Mouse (Mus musculus): ENCODE results near the gene Scgb1c1. TPM values are rescaled to one million over a fixed set of nuclear protein-coding genes. Genes with fewer than 3 reads are reported as not detected.
"Not testable (repeated sequence)": the region's sequence is repeated elsewhere in the genome, so short reads cannot be mapped to it uniquely, and the experiment has no call there.

Gene Scgb1c1
- polyA plus RNA-seq, 1 experiment from 2014 or later: not detected

DNA sequence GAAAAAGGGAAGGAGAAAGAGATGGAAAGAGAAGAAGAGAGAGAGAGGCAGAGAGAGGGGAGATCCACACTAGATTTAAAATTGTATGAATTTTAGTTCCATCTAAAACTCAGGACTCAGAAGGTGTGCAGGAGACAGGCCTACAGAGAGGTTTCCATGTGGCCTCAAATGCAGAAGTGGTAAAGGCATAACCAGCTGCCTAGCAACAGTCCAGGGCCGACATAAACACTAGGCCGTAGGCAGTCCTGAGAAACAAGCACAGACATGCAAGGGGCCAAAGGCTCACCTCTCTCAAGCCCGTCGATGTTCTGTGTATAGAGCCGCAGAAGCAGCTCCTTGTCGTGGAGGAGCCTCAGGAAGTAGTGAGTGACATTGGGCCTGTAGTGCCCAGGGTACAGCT is 32.0 kb downstream of the Scgb1c1 start:
- ATAC-seq (ENCODE audit: low FRiP score, low TSS enrichment): no peak

DNA sequence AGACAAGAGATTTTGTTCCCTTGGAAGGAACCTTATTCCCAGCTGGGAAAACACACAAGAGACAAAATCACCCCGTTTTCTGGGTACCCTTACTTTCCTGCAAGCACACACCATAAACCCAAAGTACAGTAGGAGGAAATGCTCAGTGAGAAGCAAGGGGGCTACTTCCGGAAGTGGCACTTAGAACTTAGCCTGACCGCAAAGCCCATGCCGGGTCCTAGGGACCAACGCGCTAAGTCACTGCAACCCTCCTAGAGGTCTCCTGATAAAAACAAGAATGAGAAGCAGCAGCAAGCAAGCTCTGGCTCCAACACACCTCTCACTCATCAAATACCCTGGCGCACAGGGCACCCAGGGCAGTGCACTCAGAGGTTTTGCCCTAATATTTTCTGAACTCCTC is 34.0 kb downstream of the Scgb1c1 start:
- H3K4me1 ChIP-seq (ENCODE audit: insufficient read depth, low read length): peaks cover 17% of the 10 kb centered on the region
- H3K4me2 ChIP-seq (replicated peaks; ENCODE audit: low read depth, low read length): no peak overlapping the region
- H3K9me3 ChIP-seq (ENCODE audit: low read length): no peaks in the 10 kb centered on the region
- ATAC-seq (ENCODE audit: low FRiP score, low TSS enrichment): no peak
- no peaks in the 10 kb centered on the region for H3K27me3 ChIP-seq (ENCODE audit: insufficient read depth, low read length)
- 91% methylated on average over 7 of the region's 7 CpGs for WGBS
- peaks cover 16% of the 10 kb centered on the region; the same call in 1 of the 2 replicates for H3K36me3 ChIP-seq (ENCODE audit: insufficient read depth, low read length)
- H3K9ac ChIP-seq (replicated peaks; ENCODE audit: low read length): no peak overlapping the region
- no peak overlapping the region for H3K27ac ChIP-seq (ENCODE audit: low read length)
- H3K4me3 ChIP-seq (ENCODE audit: low read length): no peak overlapping the region

More for the DNA sequence above, 32.0 kb downstream of the Scgb1c1 start:
- H3K36me3 ChIP-seq (ENCODE audit: insufficient read depth, low read length): peaks cover 16% of the 10 kb centered on the region; the same call in 1 of the 2 replicates
- H3K4me2 ChIP-seq (replicated peaks; ENCODE audit: low read depth, low read length): no peak overlapping the region
- 91% methylated on average over 6 of the region's 6 CpGs for WGBS
- no peaks in the 10 kb centered on the region for H3K9me3 ChIP-seq (ENCODE audit: low read length)
- H3K4me1 ChIP-seq (ENCODE audit: insufficient read depth, low read length): peaks cover 8% of the 10 kb centered on the region
- H3K9ac ChIP-seq (replicated peaks; ENCODE audit: low read length): no peak overlapping the region
- no peak overlapping the region for H3K4me3 ChIP-seq (ENCODE audit: low read length)
- no peak overlapping the region for H3K27ac ChIP-seq (ENCODE audit: low read length)
- H3K27me3 ChIP-seq (ENCODE audit: insufficient read depth, low read length): no peaks in the 10 kb centered on the region

DNA sequence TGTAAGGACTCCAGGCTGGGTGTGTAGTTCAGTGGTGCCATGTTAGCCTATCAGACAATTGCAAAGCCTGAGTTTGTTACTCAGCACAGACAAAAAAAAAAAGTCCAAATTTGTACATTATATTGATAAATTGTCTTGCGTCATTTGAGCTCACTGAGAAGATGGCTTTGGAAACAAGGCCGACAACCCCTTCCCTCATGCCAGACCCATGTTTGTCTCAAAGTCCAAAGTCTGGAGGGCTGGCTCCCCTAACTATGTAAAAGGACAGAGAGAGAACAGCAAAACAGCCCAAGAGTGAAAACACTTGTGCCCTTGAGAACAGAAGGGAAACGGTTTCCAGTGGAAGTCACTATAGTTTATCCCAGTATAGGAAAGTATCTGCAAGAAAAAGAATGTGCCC is 35.1 kb downstream of the Scgb1c1 start:
- 72% methylated on average over 3 of the region's 3 CpGs for WGBS
- Histone ChIP-seq H3K4me3 (ENCODE audit: low read length) (no peak overlapping the region), H3K4me2 (replicated peaks; ENCODE audit: low read depth, low read length) (peak overlapping the region; percentile 74; the same call in 1 of the 2 replicates), H3K4me1 (ENCODE audit: insufficient read depth, low read length) (peaks cover 17% of the 10 kb centered on the region), H3K27me3 (ENCODE audit: insufficient read depth, low read length) (no peaks in the 10 kb centered on the region), H3K9ac (replicated peaks; ENCODE audit: low read length) (peak overlapping the region; percentile 28; the same call in 1 of the 2 replicates), H3K9me3 (ENCODE audit: low read length) (no peaks in the 10 kb centered on the region), H3K27ac (ENCODE audit: low read length) (peak overlapping the region; percentile 31; the same call in 1 of the 2 replicates), H3K36me3 (ENCODE audit: insufficient read depth, low read length) (peaks cover 10% of the 10 kb centered on the region; the same call in 1 of the 2 replicates)
- no peak for ATAC-seq (ENCODE audit: low FRiP score, low TSS enrichment)

DNA sequence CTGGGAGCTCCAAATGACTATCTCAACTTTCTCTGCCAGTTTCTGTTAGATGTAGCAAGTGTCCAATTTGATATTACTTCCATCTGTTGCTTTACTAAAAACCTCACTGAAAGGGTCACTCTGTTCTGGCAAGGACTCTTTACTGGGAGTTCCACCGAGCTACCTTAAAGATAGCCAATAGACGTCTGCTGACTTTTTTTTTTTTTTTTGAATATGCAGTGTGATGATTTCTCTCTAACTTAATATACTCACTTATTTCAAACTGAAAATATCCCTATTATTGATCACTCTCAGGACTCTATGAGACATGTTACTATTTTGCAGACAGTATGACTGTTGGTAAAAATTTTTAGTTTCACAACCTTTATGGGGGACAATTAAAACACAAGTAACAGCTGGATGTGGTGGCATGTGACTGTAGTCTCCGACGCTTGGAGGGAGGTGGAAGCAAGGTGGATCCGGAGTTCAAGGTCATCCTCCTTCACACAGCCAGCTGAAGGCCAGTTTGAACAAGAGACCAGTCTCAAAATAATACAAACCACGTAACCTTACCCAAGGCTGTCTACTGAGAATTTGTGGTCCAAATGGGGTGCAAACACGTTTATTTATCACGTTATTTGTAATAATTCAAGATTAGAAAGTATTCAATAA is 35.6 kb downstream of the Scgb1c1 start:
- peak overlapping the region; percentile 31; the same call in 1 of the 2 replicates for H3K27ac ChIP-seq (ENCODE audit: low read length)
- no peaks in the 10 kb centered on the region for H3K9me3 ChIP-seq (ENCODE audit: low read length)
- ATAC-seq (ENCODE audit: low FRiP score, low TSS enrichment): no peak
- WGBS: 12% methylated on average over 8 of the region's 8 CpGs
- H3K36me3 ChIP-seq (ENCODE audit: insufficient read depth, low read length): peaks cover 6% of the 10 kb centered on the region; the same call in 1 of the 2 replicates
- peak overlapping the region; percentile 84 for H3K4me3 ChIP-seq (ENCODE audit: low read length)
- H3K4me2 ChIP-seq (replicated peaks; ENCODE audit: low read depth, low read length): peak overlapping the region; percentile 74
- peaks cover 17% of the 10 kb centered on the region for H3K4me1 ChIP-seq (ENCODE audit: insufficient read depth, low read length)
- peak overlapping the region; percentile 85; the same call in 1 of the 2 replicates for H3K9ac ChIP-seq (replicated peaks; ENCODE audit: low read length)
- H3K27me3 ChIP-seq (ENCODE audit: insufficient read depth, low read length): no peaks in the 10 kb centered on the region

DNA sequence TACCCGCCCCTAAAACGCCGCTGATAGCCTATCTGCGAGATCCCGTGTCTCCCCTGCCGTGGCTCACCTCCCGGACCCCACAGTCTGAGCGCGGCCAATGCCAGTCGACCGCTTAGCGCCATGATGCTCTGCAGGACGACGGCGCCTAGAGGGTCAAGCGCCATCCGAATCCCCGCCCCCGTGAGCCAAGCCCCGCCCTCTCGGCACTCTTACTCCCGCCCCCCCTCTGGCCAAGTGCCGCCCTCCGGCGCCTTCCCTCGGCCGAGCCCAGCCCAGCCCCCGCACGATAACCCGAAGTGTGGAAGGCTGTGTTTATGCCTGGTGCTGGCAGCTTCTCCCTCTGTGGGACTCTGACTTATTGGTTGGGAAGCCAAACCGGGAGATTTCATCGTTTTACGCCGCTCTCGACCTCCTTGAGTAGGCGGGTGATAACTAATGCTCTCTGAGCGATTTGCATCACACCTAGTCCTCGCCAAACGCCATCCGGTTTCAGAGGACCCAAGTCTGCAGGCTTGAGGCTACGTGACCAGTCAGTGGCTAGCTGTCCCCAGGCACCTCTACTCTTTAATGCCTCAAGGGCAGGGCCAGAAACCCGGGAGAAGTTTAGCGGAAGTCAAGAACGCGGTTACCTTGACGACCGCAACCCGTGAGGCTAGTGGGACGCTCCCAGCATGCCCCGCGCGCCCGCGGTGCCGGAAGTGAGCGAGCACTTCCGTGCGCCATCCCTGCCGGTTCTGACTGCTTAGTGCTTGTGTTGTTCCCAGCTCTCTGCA is 36.5 kb downstream of the Scgb1c1 start, which contains the start of the genes Psmd13 and Sirt3:
TSS of gene Psmd13 (plus strand) at position 273 of the 773 bp plus-strand sequence.
TSS of gene Sirt3 (minus strand) at position 614 of the 773 bp plus-strand sequence.
- Histone ChIP-seq H3K4me1 (ENCODE audit: insufficient read depth, low read length) (peaks cover 17% of the 10 kb centered on the region), H3K9ac (replicated peaks; ENCODE audit: low read length) (peak within 1 kb of the TSS; percentile 85), H3K4me2 (replicated peaks; ENCODE audit: low read depth, low read length) (peak within 1 kb of the TSS; percentile 74), H3K36me3 (ENCODE audit: insufficient read depth, low read length) (peaks cover 8% of the 10 kb centered on the region; the same call in 1 of the 2 replicates), H3K27ac (ENCODE audit: low read length) (peak within 1 kb of the TSS; percentile 94), H3K4me3 (ENCODE audit: low read length) (peak within 1 kb of the TSS; percentile 84), H3K9me3 (ENCODE audit: low read length) (no peaks in the 10 kb centered on the region), H3K27me3 (ENCODE audit: insufficient read depth, low read length) (no peaks in the 10 kb centered on the region)
- ATAC-seq (ENCODE audit: low FRiP score, low TSS enrichment): peak; percentile 96
- WGBS: under 1% methylated on average over 56 of the region's 59 CpGs

DNA sequence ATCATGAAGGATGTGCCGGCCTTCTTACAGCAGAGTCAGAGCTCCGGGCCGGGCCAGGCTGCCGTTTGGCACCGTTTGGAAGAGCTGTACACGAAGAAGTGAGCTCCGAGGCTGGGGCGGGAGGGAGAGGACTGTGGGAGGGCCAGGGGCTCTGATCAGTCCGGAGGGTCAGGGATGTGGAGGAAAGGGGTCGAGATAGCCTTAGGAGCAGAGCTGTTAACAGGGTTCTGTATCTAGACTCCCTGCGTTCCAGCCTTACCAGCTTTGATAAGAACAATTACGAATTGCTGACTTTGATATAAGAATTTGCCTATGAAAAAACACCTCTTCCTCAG is 37.1 kb downstream of the Scgb1c1 start:
- Histone ChIP-seq H3K27me3 (ENCODE audit: insufficient read depth, low read length) (no peaks in the 10 kb centered on the region), H3K9ac (replicated peaks; ENCODE audit: low read length) (peak overlapping the region; percentile 81), H3K36me3 (ENCODE audit: insufficient read depth, low read length) (peaks cover 12% of the 10 kb centered on the region), H3K9me3 (ENCODE audit: low read length) (no peaks in the 10 kb centered on the region), H3K4me1 (ENCODE audit: insufficient read depth, low read length) (peaks cover 17% of the 10 kb centered on the region), H3K4me2 (replicated peaks; ENCODE audit: low read depth, low read length) (peak overlapping the region; percentile 74), H3K4me3 (ENCODE audit: low read length) (peak overlapping the region; percentile 84), H3K27ac (ENCODE audit: low read length) (peak overlapping the region; percentile 94)
- 0% methylated on average over 12 of the region's 12 CpGs for WGBS
- ATAC-seq (ENCODE audit: low FRiP score, low TSS enrichment): peak; percentile 64

DNA sequence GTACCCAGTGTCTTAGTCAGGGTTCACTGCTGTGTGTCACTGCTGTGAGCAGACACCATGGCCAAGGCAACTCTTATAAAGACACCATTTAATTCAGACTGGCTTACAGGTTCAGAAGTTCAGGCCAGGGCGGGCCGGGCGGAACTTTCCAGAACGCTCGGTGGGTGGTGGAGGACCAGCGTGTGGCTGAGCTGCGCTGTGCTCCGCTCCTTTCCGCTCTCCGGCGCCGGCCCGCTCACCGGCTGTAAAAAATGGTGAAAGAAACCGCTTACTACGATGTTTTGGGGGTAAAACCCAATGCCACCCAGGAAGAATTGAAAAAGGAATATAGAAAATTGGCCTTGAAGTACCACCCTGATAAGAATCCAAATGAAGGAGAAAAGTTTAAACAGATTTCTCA is 45.3 kb downstream of the Scgb1c1 start:
- H3K9me3 ChIP-seq (ENCODE audit: low read length); H3K27me3 ChIP-seq (ENCODE audit: insufficient read depth, low read length); H3K27ac ChIP-seq (ENCODE audit: low read length); H3K4me3 ChIP-seq (ENCODE audit: low read length); ATAC-seq (ENCODE audit: low FRiP score, low TSS enrichment); H3K4me2 ChIP-seq (replicated peaks; ENCODE audit: low read depth, low read length); H3K4me1 ChIP-seq (ENCODE audit: insufficient read depth, low read length); H3K9ac ChIP-seq (replicated peaks; ENCODE audit: low read length): not testable (repeated sequence)
- 95% methylated on average over 16 of the region's 16 CpGs for WGBS
- H3K36me3 ChIP-seq (ENCODE audit: insufficient read depth, low read length): peaks cover 67% of the 10 kb centered on the region

DNA sequence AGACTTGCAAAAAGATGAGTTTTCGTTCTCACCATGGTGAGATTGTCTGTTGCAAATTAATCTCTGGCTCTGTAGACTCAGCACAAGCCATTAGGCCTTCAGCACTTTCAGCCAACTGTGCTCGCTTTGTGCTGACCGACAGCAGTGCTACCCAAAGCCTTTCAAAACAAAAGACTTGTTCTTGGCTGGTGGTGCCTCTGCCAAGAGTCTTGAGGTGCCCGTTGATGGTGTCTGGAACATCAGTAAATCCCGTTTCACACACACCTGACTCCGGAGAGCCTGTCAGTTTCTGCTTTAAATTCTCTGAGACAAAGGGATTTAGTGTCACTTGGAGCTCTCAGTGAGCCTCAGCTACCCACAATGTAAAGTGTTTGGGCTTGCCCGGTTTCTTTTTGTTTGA is 48.7 kb downstream of the Scgb1c1 start:
- peaks cover 71% of the 10 kb centered on the region for H3K36me3 ChIP-seq (ENCODE audit: insufficient read depth, low read length)
- WGBS: 90% methylated on average over 7 of the region's 7 CpGs

DNA sequence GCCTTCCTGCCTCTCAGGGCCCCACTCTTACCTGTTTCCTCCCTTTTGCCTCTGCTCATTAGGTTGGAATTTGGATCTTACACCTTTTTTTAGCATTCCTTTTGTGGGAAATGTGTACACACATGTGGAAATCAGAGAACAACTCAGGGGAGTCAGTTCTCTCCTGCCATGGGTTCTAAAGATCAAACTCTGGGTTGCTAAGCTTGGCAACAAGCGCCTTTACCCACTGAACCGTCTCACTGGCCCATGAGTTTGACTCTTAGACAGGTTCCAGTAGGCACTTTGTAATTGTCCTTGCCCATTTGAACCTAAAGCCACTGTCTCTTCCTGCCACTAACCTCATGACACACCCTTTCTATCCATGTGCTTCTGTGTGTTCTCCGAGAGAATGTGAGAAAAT is 49.3 kb downstream of the Scgb1c1 start:
- ATAC-seq (ENCODE audit: low FRiP score, low TSS enrichment): no peak
- Histone ChIP-seq H3K4me3 (ENCODE audit: low read length) (no peak overlapping the region), H3K27me3 (ENCODE audit: insufficient read depth, low read length) (no peaks in the 10 kb centered on the region), H3K4me2 (replicated peaks; ENCODE audit: low read depth, low read length) (no peak overlapping the region), H3K27ac (ENCODE audit: low read length) (no peak overlapping the region), H3K9ac (replicated peaks; ENCODE audit: low read length) (no peak overlapping the region), H3K9me3 (ENCODE audit: low read length) (no peaks in the 10 kb centered on the region), H3K4me1 (ENCODE audit: insufficient read depth, low read length) (no peaks in the 10 kb centered on the region), H3K36me3 (ENCODE audit: insufficient read depth, low read length) (peaks cover 67% of the 10 kb centered on the region)
- WGBS: 96% methylated on average over 3 of the region's 3 CpGs

More for the DNA sequence above, 48.7 kb downstream of the Scgb1c1 start:
- H3K4me1 ChIP-seq (ENCODE audit: insufficient read depth, low read length): no peaks in the 10 kb centered on the region
- H3K9me3 ChIP-seq (ENCODE audit: low read length): no peaks in the 10 kb centered on the region
- ATAC-seq (ENCODE audit: low FRiP score, low TSS enrichment): no peak
- no peak overlapping the region for H3K9ac ChIP-seq (replicated peaks; ENCODE audit: low read length)
- H3K27me3 ChIP-seq (ENCODE audit: insufficient read depth, low read length): no peaks in the 10 kb centered on the region
- H3K4me2 ChIP-seq (replicated peaks; ENCODE audit: low read depth, low read length): no peak overlapping the region
- no peak overlapping the region for H3K4me3 ChIP-seq (ENCODE audit: low read length)
- H3K27ac ChIP-seq (ENCODE audit: low read length): no peak overlapping the region
